Mouse (Mus musculus) heart, embryonic 14.5 days (tissue): ENCODE measurements around the gene Slc6a20b. TPM values are rescaled to one million over a fixed set of nuclear protein-coding genes. Genes with fewer than 3 reads are reported as not detected.
A peak's percentile ranks its signal among the peaks of the same experiment; 100 is the strongest.
"Not testable (repeated sequence)": the region's sequence is repeated elsewhere in the genome, so short reads cannot be mapped to it uniquely, and the experiment has no call there.

Experiments used
- ATAC-seq: fragments of 200-750 bp; cut with Nextera tagmentation; 2 replicates; pipeline ENCODE4 v1.8.0; 2017; ENCODE audit warnings: low read depth, moderate TSS enrichment; ENCODE audit not compliant: insufficient number of reproducible peaks, insufficient read depth, low FRiP score
- H3K27ac ChIP-seq, 2 experiments: fragments of 200-500 bp in 1 of 2; fragments of 300-500 bp in 1 of 2; sonication (generic) in 1 of 2; replicated peaks in 1 of 2; 2 replicates each; pipeline ENCODE4 v1.5.1; 2012 to 2014; ENCODE audit warnings: low read depth in 2 of 2, low read length in 2 of 2, control low read depth in 1 of 2, mild to moderate bottlenecking in 1 of 2, mixed read lengths in 1 of 2; ENCODE audit not compliant: control insufficient read depth in 1 of 2, insufficient read depth in 1 of 2
- H3K27me3 ChIP-seq: fragments of 300-500 bp; sonication (generic); 2 replicates; pipeline ENCODE4 v1.6.1; 2014; ENCODE audit warnings: mild to moderate bottlenecking, low read length, control low read depth; ENCODE audit not compliant: control insufficient read depth, insufficient read depth
- H3K36me3 ChIP-seq: fragments of 300-500 bp; sonication (generic); 2 replicates; pipeline ENCODE4 v1.6.1; 2014; ENCODE audit warnings: mild to moderate bottlenecking, control low read depth, low read length, mixed read lengths; ENCODE audit not compliant: control insufficient read depth, insufficient read depth
- H3K4me1 ChIP-seq, 2 experiments: fragments of 200-500 bp in 1 of 2; fragments of 300-500 bp in 1 of 2; sonication (generic) in 1 of 2; 2 replicates each; pipeline ENCODE4 v1.6.1; 2012 to 2014; ENCODE audit warnings: low read length in 2 of 2, control low read depth in 1 of 2, mixed read lengths in 1 of 2; ENCODE audit not compliant: control insufficient read depth in 2 of 2, insufficient read depth in 2 of 2
- H3K4me2 ChIP-seq: fragments of 300-500 bp; sonication (generic); 2 replicates; pipeline ENCODE4 v1.6.1; 2014; ENCODE audit warnings: mild to moderate bottlenecking, low read length
- H3K4me3 ChIP-seq, 2 experiments: fragments of 200-500 bp in 1 of 2; fragments of 300-500 bp in 1 of 2; sonication (generic) in 1 of 2; 2 replicates each; pipeline ENCODE4 v1.5.1; 2012 to 2014; ENCODE audit warnings: low read length in 2 of 2, mild to moderate bottlenecking in 2 of 2, control low read depth in 1 of 2, low read depth in 1 of 2, moderate library complexity in 1 of 2; ENCODE audit not compliant: control insufficient read depth in 1 of 2, insufficient read depth in 1 of 2
- H3K9ac ChIP-seq: fragments of 300-500 bp; sonication (generic); 2 replicates; pipeline ENCODE4 v1.6.1; 2014; ENCODE audit warnings: mild to moderate bottlenecking, low read length
- H3K9me3 ChIP-seq: fragments of 300-500 bp; sonication (generic); 2 replicates; pipeline ENCODE4 v1.6.1; 2016; ENCODE audit warnings: low read length, control low read depth; ENCODE audit not compliant: control insufficient read depth
- WGBS: fragments of 180-500 bp; shearing (Covaris S2); extraction: QIAGEN DNeasy Blood & Tissue Kit; methylation state at CpG from one replicate; pipeline ENCODE4 v1.1.7; 2014; 5-methylcytosine and 5-hydroxymethylcytosine counted together
- polyA plus RNA-seq: library from polyadenylated mRNA; unstranded; fragments of >200 nt; fragmentation: Nextera tagmentation; extraction: Ambion mirVana; gene quantifications from 2 replicates; pipeline ENCODE4 v1.2.1, GENCODE M21; 2014

Slc6a20b gene
- polyA plus RNA-seq: 0.22 and 0.26 TPM in 2 replicates

DNA sequence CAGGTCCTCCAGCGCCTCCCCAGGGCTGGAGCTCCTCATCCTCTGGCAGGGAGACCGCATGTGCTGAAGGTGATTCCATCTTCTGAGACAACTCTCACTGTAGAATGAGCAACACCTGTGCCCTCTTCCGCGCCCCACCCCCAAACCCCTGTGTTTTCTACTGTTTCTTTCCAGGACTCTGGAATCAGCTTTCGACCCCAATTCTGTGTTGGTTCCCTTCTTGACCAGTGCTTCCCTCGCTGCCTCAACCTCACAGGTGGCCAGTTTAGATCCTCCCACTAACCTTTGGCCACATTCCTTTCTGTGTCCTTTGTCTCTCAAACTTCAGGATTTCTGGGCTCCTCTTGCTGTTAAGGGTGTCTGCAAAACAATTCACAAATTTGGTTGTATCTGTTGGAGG is at the start of gene Slc6a20b:
Gene Slc6a20b (minus strand): TSS at position 285 of the 400 bp plus-strand sequence.
- WGBS: 72% methylated on average over 6 of the region's 6 CpGs
- Histone ChIP-seq H3K9me3 (no peaks in the 10 kb centered on the region), H3K4me1 (no peaks in the 10 kb centered on the region), H3K36me3 (no peaks in the 10 kb centered on the region), H3K4me2 (no peak within 1 kb of the TSS), H3K27ac (no peak within 1 kb of the TSS), H3K9ac (no peak within 1 kb of the TSS), H3K4me3 (no peak within 1 kb of the TSS), H3K27me3 (no peaks in the 10 kb centered on the region)
- no peak for ATAC-seq

DNA sequence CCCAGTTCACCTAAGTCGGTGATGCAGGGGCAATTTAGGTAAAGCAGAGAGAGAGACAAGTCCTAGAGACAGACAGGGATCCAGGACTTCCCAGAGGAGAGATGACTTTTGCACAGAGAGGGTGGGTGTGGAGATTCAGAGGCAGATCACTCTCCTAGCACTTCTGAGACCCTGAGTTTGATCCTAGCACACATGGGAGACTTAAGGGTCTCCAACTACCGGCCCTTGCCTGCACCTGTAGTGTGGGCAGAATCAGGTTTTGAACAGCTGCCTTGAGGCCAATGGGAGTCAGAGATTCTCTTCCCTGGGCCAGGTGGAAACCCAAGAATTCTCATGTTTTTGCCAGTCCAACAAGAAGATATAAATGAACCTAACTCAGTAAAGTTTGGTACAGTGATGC is 46.8 kb upstream of the Slc6a20b start:
- H3K9ac ChIP-seq: no peak overlapping the region
- WGBS: 28% methylated on average over 2 of the region's 2 CpGs
- H3K27me3 ChIP-seq: peaks cover 78% of the 10 kb centered on the region
- no peaks in the 10 kb centered on the region for H3K36me3 ChIP-seq
- no peak overlapping the region for H3K4me3 ChIP-seq
- H3K9me3 ChIP-seq: no peaks in the 10 kb centered on the region
- no peak for ATAC-seq
- H3K4me1 ChIP-seq: peaks cover 5 to 9% of the 10 kb centered on the region in 2 experiments; a peak in 3 of 4 replicates
- H3K27ac ChIP-seq: no peak overlapping the region
- peak overlapping the region; percentile 80 for H3K4me2 ChIP-seq

DNA sequence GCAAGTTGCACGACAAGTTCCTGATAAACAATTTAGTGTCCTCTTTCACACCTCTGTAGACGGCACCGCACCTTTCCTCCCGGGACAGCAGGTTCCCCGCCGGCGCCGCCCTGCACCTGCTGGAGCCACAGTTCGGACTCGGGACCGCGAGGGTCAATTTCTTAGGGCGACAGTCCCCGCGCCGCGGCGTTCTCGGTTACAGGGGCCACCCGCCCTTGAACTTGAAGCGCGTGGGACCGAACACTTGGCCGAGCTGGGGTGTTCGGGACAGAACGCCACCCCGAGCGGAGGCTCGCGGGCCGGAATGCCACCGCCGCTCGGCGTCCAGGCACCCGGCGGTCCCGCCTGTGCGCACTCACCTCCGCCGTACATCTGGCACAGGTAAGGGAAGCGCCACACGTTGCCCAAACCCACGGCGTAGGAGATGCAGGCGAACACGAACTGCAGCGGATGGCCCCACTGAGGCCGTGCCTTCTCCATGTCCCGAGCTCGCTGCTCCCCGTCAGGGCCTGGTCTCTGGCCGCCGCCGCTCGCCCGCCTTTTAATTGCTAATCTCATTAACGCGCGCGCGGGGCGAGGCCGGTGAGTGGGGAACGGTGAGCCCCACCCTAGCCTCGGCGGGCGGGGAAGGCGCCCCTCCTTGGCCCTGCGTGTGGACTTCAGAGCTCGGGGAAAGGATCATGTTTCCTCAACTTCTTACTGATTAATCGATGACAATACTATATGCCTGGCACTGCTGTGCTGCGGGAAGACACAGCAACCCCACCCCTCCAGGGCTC is 46.2 kb upstream of the Slc6a20b start, which contains the start of the genes Ccr9 and Slc6a20a:
Gene Ccr9 (plus strand): TSS at position 113 of the 779 bp plus-strand sequence.
Gene Slc6a20a (minus strand): TSS at position 559 of the 779 bp plus-strand sequence.
- H3K4me1 ChIP-seq: peaks cover 5 to 9% of the 10 kb centered on the region in 2 experiments; a peak in 3 of 4 replicates
- H3K36me3 ChIP-seq: no peaks in the 10 kb centered on the region
- peaks cover 84% of the 10 kb centered on the region for H3K27me3 ChIP-seq
- no peak for ATAC-seq
- H3K9ac ChIP-seq: peak within 1 kb of the TSS; percentile 14; the same call in 1 of the 2 replicates
- 1% methylated on average over 73 of the region's 73 CpGs for WGBS
- H3K9me3 ChIP-seq: no peaks in the 10 kb centered on the region
- H3K4me3 ChIP-seq: peak within 1 kb of the TSS; percentile 34 to 44
- no peak within 1 kb of the TSS for H3K27ac ChIP-seq
- H3K4me2 ChIP-seq: peak within 1 kb of the TSS; percentile 80

DNA sequence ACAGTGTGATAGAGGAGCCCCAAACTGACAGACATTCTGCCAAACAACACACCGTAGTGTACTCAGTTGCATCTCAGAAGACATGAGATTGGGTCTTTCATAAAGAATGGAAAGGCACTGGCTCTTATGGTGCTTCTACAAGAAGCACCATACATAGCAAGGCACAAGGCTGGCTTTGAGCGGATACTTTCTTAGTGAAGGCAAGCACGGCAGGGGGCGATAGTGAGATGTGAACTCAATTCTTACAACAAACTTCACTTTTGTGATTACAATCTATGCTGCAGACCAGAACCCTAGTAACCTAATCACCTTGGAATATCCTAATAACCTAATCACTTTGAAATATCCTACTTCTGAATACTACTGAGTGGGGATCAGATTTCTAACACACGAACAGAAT is 33.3 kb upstream of the Slc6a20b start:
- no peak overlapping the region for H3K4me2 ChIP-seq
- ATAC-seq: no peak
- no peak overlapping the region for H3K4me3 ChIP-seq
- 55% methylated on average over 5 of the region's 5 CpGs for WGBS
- H3K9me3 ChIP-seq: no peaks in the 10 kb centered on the region
- H3K27me3 ChIP-seq: no peaks in the 10 kb centered on the region
- H3K4me1 ChIP-seq: no peaks in the 10 kb centered on the region
- no peak overlapping the region for H3K27ac ChIP-seq
- no peaks in the 10 kb centered on the region for H3K36me3 ChIP-seq
- no peak overlapping the region for H3K9ac ChIP-seq

DNA sequence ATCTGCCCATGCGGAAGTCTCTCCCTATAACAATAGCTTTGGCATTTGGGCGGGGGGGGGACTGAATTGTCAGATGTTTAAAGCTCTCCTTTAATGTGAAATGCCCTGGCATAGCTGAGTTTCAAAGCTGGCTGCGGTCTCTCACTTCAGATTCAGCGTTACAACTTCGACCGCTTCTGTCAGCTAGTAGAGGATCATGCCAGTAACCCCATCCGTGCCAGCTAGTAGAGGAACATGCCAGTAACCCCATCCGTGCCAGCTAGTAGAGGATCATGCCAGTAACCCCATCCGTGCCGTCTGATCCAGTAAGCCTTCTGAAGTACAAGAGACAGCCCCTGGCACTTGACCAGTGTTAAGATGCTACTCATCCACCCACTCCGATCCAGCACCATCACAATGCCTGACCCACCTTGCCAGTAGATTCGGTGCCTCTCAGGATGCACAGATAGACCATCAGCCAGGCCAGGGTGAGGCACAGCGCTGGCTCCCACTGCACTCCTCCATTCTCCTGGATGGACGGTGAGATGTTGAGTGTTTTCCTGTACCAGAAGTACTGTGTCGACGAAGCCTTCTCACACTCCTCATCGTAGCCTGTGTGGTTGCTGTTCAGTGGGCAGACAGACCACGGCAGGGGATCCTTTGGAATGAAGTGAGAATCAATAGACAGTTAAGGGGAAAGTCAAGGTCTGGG is 27.8 kb upstream of the Slc6a20b start:
- H3K4me1 ChIP-seq, H3K9ac ChIP-seq, H3K4me2 ChIP-seq, H3K36me3 ChIP-seq, H3K27me3 ChIP-seq, H3K9me3 ChIP-seq, H3K27ac ChIP-seq, ATAC-seq, H3K4me3 ChIP-seq: not testable (repeated sequence)
- 75% methylated on average over 17 of the region's 18 CpGs for WGBS

DNA sequence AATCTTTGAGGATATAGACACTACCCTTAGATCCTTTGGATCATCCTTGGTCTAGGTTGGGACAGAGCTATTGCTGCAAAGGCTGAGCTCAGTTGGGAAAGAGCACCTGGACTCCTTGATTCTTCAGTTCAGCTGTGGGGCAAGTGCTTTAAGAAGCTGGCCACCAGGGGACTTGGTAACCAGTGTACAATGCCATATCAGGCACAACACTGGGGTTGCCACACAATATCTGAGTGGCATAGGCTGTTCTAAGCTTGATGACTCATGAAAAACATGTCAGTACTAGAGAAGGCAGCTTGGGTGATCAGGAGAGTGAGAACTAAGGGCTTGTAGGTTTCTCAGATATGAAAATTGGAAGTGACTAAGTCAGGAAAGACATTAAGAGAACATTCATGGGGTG is 26.6 kb upstream of the Slc6a20b start:
- Histone ChIP-seq H3K9ac (no peak overlapping the region), H3K27me3 (peaks cover 2% of the 10 kb centered on the region; the same call in 1 of the 2 replicates), H3K4me1 (no peaks in the 10 kb centered on the region), H3K36me3 (no peaks in the 10 kb centered on the region), H3K9me3 (no peaks in the 10 kb centered on the region), H3K27ac (no peak overlapping the region), H3K4me3 (no peak overlapping the region), H3K4me2 (no peak overlapping the region)
- ATAC-seq: no peak

DNA sequence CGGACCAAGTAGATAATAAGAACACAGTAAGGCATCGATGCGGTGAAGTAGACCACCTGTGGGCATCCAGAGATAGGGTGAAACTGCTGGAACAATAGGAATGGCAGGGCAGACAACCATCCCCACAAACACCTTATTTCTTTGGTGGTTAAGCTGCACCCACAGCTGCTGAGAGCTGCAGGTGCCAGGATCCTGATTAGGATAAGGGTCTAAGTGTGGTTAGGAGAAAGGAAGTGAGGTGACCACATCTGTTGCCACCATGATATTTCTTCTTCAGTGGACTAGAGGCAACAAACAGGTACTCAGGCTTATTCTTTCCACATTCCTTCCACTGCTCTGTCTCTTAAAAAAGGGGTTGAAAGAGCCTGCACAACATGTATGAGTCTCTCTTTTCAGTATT is 25.1 kb upstream of the Slc6a20b start:
- ATAC-seq: no peak
- no peak overlapping the region for H3K4me2 ChIP-seq
- H3K4me1 ChIP-seq: no peaks in the 10 kb centered on the region
- no peak overlapping the region for H3K27ac ChIP-seq
- H3K9me3 ChIP-seq: no peaks in the 10 kb centered on the region
- no peak overlapping the region for H3K4me3 ChIP-seq
- WGBS: 71% methylated on average over 3 of the region's 3 CpGs
- peaks cover 2% of the 10 kb centered on the region; the same call in 1 of the 2 replicates for H3K27me3 ChIP-seq
- H3K9ac ChIP-seq: no peak overlapping the region
- no peaks in the 10 kb centered on the region for H3K36me3 ChIP-seq
